Mouse (Mus musculus) cortical plate, adult 2 months (tissue): ENCODE results near the gene Zfp738.
"Not testable (repeated sequence)": the region's sequence is repeated elsewhere in the genome, so short reads cannot be mapped to it uniquely, and the experiment has no call there.

Source experiments
- CTCF ChIP-seq: fragments of 200-500 bp; IDR thresholded peaks from 2 replicates; pipeline ENCODE4 v1.5.1; 2011; ENCODE audit warnings: mild to moderate bottlenecking, control low read depth, low read length; ENCODE audit not compliant: insufficient read depth; ENCODE audit errors: extremely low read depth
- POLR2A ChIP-seq: fragments of 200-500 bp; IDR thresholded peaks from 2 replicates; pipeline ENCODE4 v1.6.1; 2011; ENCODE audit warnings: mild to moderate bottlenecking, low read length, control low read depth; ENCODE audit not compliant: insufficient read depth; ENCODE audit errors: extremely low read depth

DNA sequence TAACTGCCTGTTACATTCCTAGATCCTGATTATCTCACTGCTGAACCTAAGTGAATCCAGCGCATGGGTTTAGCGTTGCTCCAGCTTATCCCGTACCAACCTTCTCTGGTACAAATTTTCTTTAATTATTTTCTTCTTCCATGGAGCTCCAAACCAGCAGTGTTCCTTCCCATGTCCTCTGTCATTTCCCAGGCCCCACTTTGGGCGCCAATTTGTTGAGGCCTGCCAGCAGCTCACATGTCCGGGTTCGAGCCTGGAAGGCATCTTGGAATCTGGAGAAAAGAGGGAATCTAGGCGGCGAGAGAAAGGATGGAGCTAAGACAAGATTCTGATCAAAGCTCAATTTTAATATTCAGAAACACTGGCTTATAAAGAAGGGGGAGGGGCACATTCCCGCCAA, 47.5 kb upstream of the Zfp738 start:
- not testable (repeated sequence) for TF ChIP-seq CTCF, POLR2A
